Mouse (Mus musculus) midbrain, embryonic 15.5 days (tissue): ENCODE data around the gene Mettl7b. TPM values are rescaled to one million over a fixed set of nuclear protein-coding genes. Genes with fewer than 3 reads are reported as not detected.

Experiments used
- ATAC-seq: fragments of 200-750 bp; cut with Nextera tagmentation; replicated peaks from 2 replicates; pipeline ENCODE4 v1.8.0; 2017; ENCODE audit warnings: moderate TSS enrichment
- H3K27ac ChIP-seq: fragments of 300-500 bp; sonication (generic); 2 replicates; pipeline ENCODE4 v1.5.1; 2015; ENCODE audit warnings: mild to moderate bottlenecking, inconsistent platforms
- H3K27me3 ChIP-seq: fragments of 300-500 bp; sonication (generic); replicated peaks from 2 replicates; pipeline ENCODE4 v1.6.1; 2015; ENCODE audit warnings: inconsistent platforms
- H3K36me3 ChIP-seq: fragments of 300-500 bp; sonication (generic); replicated peaks from 2 replicates; pipeline ENCODE4 v1.6.1; 2015; ENCODE audit warnings: inconsistent platforms
- H3K4me1 ChIP-seq: fragments of 300-500 bp; sonication (generic); 2 replicates; pipeline ENCODE4 v1.6.1; 2015; ENCODE audit warnings: inconsistent platforms
- H3K4me2 ChIP-seq: fragments of 300-500 bp; sonication (generic); 2 replicates; pipeline ENCODE4 v1.6.1; 2015; ENCODE audit warnings: inconsistent platforms, mild to moderate bottlenecking, moderate library complexity
- H3K4me3 ChIP-seq: fragments of 300-500 bp; sonication (generic); 2 replicates; pipeline ENCODE4 v1.5.1; 2015; ENCODE audit warnings: mild to moderate bottlenecking, inconsistent platforms
- H3K9ac ChIP-seq: fragments of 300-500 bp; sonication (generic); 2 replicates; pipeline ENCODE4 v1.6.1; 2015; ENCODE audit warnings: mild to moderate bottlenecking, inconsistent platforms
- H3K9me3 ChIP-seq: fragments of 300-500 bp; sonication (generic); 2 replicates; pipeline ENCODE4 v1.6.1; 2016; ENCODE audit warnings: inconsistent platforms
- WGBS: fragments of 180-500 bp; shearing (Covaris S2); methylation state at CpG from one replicate; pipeline ENCODE4 v1.1.7; 2015; ENCODE audit warnings: mixed read lengths; 5-methylcytosine and 5-hydroxymethylcytosine counted together
- polyA plus RNA-seq: library from polyadenylated mRNA; unstranded; fragments of >200 nt; fragmentation: Nextera tagmentation; extraction: Ambion mirVana; gene quantifications from 2 replicates; pipeline ENCODE4 v1.2.1, GENCODE M21; 2015

Gene Mettl7b
- polyA plus RNA-seq, 1 experiment from 2014 or later = not detected

DNA sequence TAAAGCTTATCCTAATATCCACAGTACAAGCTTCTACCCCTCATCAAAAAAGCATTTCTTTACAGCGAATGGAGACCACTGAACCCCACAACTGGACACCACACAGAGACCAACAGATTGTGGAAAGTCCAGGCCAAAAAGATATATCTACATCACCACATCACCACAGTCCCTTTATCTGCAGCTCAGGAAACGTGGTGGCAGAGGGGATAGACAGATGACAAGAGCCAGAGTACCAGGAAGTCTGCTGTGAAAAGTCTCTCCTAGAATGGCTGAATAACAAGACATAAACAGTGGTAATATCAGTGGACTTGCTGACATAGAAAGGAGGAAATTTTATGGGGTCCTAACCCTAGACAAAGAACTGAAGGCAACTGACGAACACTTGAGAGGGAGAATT lies 15.6 kb upstream of the Mettl7b start:
- Histone ChIP-seq H3K9ac (no peak overlapping the region), H3K27ac (no peak overlapping the region), H3K27me3 (no peaks in the 10 kb centered on the region), H3K9me3 (no peaks in the 10 kb centered on the region), H3K4me2 (no peak overlapping the region), H3K4me1 (no peaks in the 10 kb centered on the region), H3K36me3 (no peaks in the 10 kb centered on the region), H3K4me3 (no peak overlapping the region)
- no peak for ATAC-seq
- WGBS = 58% methylated on average over 3 of the region's 3 CpGs

DNA sequence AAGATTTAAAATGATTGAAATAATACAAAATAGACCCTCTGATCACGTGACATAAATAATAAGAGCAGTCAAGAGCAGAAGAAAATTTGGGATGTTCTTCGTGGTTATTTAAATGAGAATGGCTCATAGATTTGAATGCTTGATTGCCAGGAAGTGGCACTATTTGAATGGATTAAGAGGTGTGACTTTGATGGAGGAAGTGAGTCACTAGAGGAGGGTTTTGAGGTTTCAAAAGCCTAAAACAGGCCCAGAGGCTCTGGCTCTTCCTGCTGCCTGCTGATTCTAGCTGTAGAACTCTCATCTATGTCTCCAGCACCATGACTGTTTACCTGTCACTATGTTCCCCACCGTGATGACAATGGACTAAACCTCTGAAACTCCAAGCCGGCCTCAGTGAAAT lies 12.1 kb upstream of the Mettl7b start:
- WGBS = 75% methylated on average over 4 of the region's 4 CpGs
- no peak for ATAC-seq
- H3K9me3 ChIP-seq = no peaks in the 10 kb centered on the region
- H3K27ac ChIP-seq = no peak overlapping the region
- H3K9ac ChIP-seq = no peak overlapping the region
- no peak overlapping the region for H3K4me2 ChIP-seq
- no peak overlapping the region for H3K4me3 ChIP-seq
- no peaks in the 10 kb centered on the region for H3K4me1 ChIP-seq
- no peaks in the 10 kb centered on the region for H3K36me3 ChIP-seq
- H3K27me3 ChIP-seq = no peaks in the 10 kb centered on the region

DNA sequence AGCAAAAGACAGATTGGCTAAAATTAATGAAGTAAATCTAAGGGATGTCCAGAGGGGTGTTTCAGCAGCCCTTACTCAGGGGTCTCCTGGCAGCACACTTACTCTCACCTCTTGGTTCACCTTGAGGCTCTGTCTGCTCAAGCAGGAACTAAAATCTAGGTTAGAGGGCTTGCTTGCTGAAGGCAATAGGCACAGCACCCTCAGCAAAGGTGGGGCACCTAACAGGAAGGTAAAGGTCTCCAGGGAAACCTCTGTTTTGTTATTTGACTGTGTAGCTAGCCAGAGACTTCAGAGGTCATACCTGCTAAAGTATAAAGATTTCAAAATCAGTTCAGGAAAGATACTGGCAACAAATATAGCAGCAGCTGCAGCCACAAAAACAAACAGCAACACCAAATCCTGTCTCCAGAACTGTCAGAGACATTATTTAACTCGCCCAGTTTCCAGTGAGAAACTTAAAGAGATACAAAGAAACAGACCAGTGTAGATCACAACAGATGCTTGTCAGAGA lies 10.0 kb upstream of the Mettl7b start:
- no peak for ATAC-seq
- H3K4me2 ChIP-seq = no peak overlapping the region
- no peak overlapping the region for H3K4me3 ChIP-seq
- H3K9me3 ChIP-seq = no peaks in the 10 kb centered on the region
- no peak overlapping the region for H3K27ac ChIP-seq
- no peak overlapping the region for H3K9ac ChIP-seq
- H3K27me3 ChIP-seq = no peaks in the 10 kb centered on the region
- H3K4me1 ChIP-seq = no peaks in the 10 kb centered on the region
- WGBS = 44% methylated on average over 1 of the region's 1 CpGs
- H3K36me3 ChIP-seq = no peaks in the 10 kb centered on the region

DNA sequence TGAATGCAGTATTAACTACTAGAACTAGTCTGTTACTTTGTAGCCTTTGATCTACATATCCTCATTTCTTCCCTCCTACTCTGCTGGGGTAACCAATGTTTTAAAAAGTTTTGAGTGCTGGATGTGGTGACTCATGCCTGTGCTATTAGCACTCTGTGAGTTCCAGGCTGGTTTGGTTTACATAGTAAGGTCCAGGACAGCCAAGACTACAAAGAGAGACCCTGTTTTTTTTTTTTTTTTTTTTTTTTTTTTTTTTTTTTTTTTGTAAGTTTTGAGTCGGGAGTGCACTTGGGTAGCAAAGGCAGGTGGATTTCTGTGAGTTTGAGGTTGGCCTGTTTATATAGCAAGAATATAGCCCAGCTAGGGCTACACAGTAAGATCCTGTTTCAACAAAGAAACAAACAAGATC lies 7.6 kb upstream of the Mettl7b start:
- H3K27me3 ChIP-seq = no peaks in the 10 kb centered on the region
- H3K4me1 ChIP-seq = no peaks in the 10 kb centered on the region
- no peak overlapping the region for H3K9ac ChIP-seq
- H3K4me3 ChIP-seq = no peak overlapping the region
- H3K27ac ChIP-seq = no peak overlapping the region
- H3K36me3 ChIP-seq = no peaks in the 10 kb centered on the region
- H3K4me2 ChIP-seq = no peak overlapping the region
- WGBS = 63% methylated on average over 1 of the region's 1 CpGs
- H3K9me3 ChIP-seq = no peaks in the 10 kb centered on the region
- ATAC-seq = no peak

DNA sequence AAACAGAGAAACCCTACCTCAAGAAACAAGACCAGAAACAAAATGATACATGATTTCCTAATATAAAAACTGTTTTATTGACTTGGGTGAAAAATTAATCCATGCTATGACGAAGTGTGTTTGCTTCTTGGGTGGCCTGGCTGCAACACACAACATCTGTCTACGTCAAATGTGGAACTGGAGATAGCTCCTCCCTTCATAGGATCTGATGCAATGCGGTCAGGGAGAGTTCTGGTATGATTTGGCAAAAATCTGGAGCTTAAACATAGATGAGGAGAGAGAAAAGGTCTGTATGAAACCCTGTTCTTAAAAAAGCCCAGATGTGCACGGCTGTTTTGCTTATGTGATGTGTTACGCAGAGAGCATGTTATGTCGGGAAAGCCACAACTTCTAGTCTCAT lies 5.1 kb upstream of the Mettl7b start:
- Histone ChIP-seq H3K9ac (no peak overlapping the region), H3K27me3 (no peaks in the 10 kb centered on the region), H3K4me1 (no peaks in the 10 kb centered on the region), H3K4me3 (no peak overlapping the region), H3K9me3 (no peaks in the 10 kb centered on the region), H3K36me3 (no peaks in the 10 kb centered on the region), H3K4me2 (no peak overlapping the region), H3K27ac (no peak overlapping the region)
- 92% methylated on average over 6 of the region's 6 CpGs for WGBS
- no peak for ATAC-seq

DNA sequence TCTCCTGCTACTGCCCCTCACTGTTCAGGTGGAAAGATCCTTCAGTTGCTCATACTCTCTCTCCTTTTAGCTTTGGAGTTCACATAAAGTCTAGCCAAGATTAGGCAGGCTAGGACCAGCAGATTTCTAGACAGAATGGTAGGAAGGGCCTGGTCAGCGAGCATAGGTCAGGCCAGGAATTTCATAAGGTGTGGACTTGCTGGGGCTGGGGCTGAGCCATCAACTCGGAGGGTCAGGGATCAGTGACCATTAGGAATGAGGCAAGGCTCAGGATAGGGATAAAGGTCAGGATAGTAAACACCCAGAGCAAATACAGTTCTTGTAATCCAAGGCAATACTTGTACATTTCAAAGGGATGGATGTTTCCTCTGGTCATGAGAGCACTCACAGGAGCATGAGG lies 4.2 kb upstream of the Mettl7b start:
- Histone ChIP-seq H3K9ac (no peak overlapping the region), H3K36me3 (no peaks in the 10 kb centered on the region), H3K4me3 (no peak overlapping the region), H3K27ac (no peak overlapping the region), H3K27me3 (no peaks in the 10 kb centered on the region), H3K4me2 (no peak overlapping the region), H3K9me3 (no peaks in the 10 kb centered on the region), H3K4me1 (no peaks in the 10 kb centered on the region)
- ATAC-seq = no peak
- 84% methylated on average over 2 of the region's 2 CpGs for WGBS

DNA sequence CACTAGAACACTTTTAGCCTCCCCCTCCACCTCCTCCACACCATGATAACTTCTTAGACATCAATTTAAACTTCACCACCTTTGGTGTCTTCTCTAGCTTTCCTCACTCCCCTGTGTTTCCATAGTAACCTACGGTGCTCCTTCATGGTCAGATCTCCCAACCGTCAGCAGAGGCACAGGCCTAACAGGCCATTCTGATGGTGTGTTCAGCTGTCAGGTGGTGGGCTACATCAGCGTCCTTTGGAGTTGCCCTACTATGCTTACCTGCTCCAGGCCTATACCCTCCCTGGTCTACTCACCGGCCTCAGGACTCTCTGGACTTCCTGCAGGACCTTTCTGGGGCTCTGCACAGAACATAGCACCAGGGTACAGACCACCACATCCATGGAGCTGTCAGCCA lies 646 bp downstream of the Mettl7b start:
- H3K4me3 ChIP-seq = no peak overlapping the region
- no peaks in the 10 kb centered on the region for H3K36me3 ChIP-seq
- no peaks in the 10 kb centered on the region for H3K9me3 ChIP-seq
- H3K27ac ChIP-seq = no peak overlapping the region
- ATAC-seq = no peak; the same call in 1 of the 2 replicates
- no peak overlapping the region for H3K9ac ChIP-seq
- WGBS = 70% methylated on average over 4 of the region's 4 CpGs
- no peak overlapping the region for H3K4me2 ChIP-seq
- H3K4me1 ChIP-seq = no peaks in the 10 kb centered on the region
- no peaks in the 10 kb centered on the region for H3K27me3 ChIP-seq

DNA sequence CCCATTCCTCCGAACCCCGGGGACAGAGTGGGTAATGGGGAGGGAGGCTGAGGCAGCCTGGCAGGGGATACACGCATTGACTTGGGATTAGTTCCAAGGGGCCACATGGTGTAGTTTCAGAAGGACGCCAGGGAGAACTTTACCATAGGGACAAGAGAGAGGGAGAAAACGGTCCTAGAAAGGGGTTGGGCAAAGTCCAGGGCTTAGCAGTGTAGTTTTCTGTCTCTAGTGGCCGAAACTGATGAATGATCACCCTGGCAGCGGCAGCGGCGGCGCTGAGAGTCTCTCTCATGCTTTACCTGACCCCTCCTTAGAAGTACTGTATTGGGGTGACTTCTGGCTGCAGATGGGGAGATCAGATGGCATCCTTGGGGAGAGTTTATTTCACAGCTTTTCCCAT lies 2.4 kb downstream of the Mettl7b start:
- WGBS = 81% methylated on average over 10 of the region's 10 CpGs
- no peak for ATAC-seq
- Histone ChIP-seq H3K27ac (no peak overlapping the region), H3K4me3 (no peak overlapping the region), H3K4me2 (no peak overlapping the region), H3K9me3 (no peaks in the 10 kb centered on the region), H3K36me3 (no peaks in the 10 kb centered on the region), H3K27me3 (no peaks in the 10 kb centered on the region), H3K4me1 (no peaks in the 10 kb centered on the region), H3K9ac (no peak overlapping the region)

DNA sequence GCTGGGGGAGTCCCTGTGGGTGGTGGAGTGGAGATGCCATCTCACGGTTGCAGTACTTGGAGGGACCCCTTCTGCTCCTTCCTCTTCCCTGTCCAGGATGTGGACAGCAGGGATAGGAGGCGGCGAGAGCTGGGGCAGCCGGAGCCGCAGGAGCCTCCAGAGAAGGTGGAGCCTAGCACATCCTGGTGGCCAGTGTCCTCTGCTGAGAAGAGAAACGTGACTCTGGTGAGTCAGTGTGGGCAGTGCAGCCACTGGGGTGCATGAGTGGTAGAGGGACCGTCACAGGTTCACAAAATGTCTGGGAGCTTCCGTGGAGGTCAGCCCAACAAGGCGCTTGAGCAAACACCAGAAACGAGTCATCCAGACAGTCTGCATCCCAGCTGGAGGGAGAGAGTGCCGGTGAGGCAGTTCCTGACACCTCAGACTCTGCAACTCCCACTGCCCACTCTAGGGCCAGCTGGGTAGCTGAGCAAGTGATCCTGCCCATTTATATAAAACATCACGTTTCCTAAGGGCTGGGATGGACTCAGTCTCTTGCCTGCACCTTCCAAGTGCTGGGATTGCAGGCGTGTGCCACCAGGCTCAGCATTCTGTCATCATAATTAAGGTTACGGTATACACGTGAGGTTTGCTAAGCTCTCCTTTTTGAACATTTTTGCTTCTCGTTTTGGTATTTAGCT lies 10.4 kb downstream of the Mettl7b start:
- Histone ChIP-seq H3K4me2 (no peak overlapping the region), H3K27me3 (no peaks in the 10 kb centered on the region), H3K4me1 (no peaks in the 10 kb centered on the region), H3K4me3 (no peak overlapping the region), H3K9ac (no peak overlapping the region), H3K9me3 (no peaks in the 10 kb centered on the region), H3K27ac (no peak overlapping the region), H3K36me3 (no peaks in the 10 kb centered on the region)
- no peak for ATAC-seq
- WGBS = 76% methylated on average over 16 of the region's 16 CpGs

DNA sequence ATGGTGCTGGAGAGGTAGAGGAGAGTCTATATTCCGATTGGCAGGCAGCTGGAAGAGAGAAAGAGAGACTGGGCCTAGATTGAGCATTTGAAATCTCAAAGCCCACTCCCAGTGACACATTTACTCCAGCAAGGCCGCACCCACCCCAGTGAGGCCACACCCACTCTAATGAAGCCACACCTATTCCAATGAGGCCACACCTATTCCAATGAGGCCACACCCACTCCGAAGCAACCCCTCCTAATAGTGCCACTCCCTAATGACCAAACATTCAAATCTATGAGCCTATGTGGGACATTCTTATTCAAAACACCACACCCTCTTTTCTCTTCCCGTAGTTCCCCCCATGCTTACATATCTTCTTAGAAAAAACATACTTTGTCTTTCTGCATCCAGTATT lies 13.3 kb downstream of the Mettl7b start:
- ATAC-seq = no peak
- Histone ChIP-seq H3K4me1 (no peaks in the 10 kb centered on the region), H3K27me3 (no peaks in the 10 kb centered on the region), H3K4me2 (no peak overlapping the region), H3K9ac (no peak overlapping the region), H3K9me3 (no peaks in the 10 kb centered on the region), H3K4me3 (no peak overlapping the region), H3K36me3 (no peaks in the 10 kb centered on the region), H3K27ac (no peak overlapping the region)
- 91% methylated on average over 4 of the region's 4 CpGs for WGBS

DNA sequence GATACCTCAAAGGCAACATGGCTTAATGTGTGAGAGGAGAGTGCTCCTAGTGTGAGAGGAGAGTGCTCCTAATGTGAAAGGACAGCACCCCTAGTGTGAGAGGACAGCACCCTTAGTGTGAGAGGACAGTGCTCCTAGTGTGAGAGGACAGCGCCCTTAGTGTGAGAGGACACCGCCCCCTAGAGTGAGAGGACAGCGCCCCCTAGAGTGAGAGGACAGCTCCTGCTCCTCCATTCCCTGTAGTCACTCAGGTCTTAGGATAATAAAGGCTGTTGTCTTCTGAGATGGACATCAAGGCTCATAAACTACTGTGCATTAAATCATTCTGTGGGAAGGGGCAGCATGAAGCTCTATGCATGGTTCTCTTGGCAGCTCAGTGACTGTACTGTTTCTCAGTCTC lies 15.1 kb downstream of the Mettl7b start:
- Histone ChIP-seq H3K27me3 (no peaks in the 10 kb centered on the region), H3K36me3 (no peaks in the 10 kb centered on the region), H3K27ac (no peak overlapping the region), H3K4me2 (no peak overlapping the region), H3K4me1 (no peaks in the 10 kb centered on the region), H3K9ac (no peak overlapping the region), H3K4me3 (no peak overlapping the region), H3K9me3 (no peaks in the 10 kb centered on the region)
- no peak for ATAC-seq
- WGBS = 16% methylated on average over 3 of the region's 3 CpGs

DNA sequence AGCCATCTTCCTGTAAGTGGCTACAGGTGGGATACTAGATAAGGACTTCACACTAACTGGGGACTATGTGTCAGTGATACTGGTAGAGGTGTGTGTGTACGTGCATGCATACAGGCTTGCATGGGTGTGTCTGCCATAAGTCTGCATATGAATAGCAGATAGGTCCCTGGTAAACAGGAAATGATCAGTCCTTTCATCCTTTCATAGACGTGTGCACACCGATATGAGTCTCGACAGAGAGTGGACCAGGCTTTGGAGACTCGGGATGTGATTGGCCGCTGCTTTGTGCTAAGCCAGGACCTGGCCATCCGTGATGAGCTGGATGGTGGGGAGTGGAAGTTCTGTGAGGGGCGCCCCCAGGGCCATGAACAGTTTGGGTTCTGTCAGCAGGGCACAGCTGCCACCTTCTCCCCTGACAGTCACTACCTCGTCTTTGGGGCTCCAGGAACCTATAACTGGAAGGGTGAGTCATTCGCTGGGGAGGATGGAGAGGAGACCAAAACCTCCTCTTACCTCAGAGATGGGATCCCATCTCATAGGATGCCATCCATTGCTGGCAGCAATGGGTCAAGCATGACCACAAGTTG lies 20.2 kb downstream of the Mettl7b start:
- no peak overlapping the region for H3K4me3 ChIP-seq
- H3K36me3 ChIP-seq = no peaks in the 10 kb centered on the region
- H3K27me3 ChIP-seq = peaks cover 9% of the 10 kb centered on the region
- no peak for ATAC-seq
- no peak overlapping the region for H3K4me2 ChIP-seq
- H3K9ac ChIP-seq = no peak overlapping the region
- H3K27ac ChIP-seq = no peak overlapping the region
- WGBS = 84% methylated on average over 10 of the region's 10 CpGs
- H3K4me1 ChIP-seq = no peaks in the 10 kb centered on the region
- H3K9me3 ChIP-seq = no peaks in the 10 kb centered on the region

DNA sequence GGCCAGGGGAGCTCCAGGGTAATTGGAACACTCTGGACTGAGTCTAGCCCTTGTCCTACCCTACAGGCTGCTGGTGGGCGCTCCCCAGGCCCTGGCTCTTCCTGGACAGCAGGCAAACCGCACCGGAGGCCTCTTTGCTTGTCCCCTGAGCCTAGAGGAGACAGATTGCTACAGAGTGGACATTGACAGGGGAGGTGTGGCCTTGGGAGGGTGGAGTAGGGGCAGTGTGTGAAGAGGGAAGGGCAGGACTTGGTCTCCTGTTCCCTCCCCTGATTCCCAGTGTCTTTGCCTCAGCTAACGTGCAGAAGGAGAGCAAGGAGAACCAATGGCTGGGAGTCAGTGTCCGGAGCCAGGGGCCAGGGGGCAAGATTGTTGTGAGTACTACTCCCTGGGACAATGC lies 21.8 kb downstream of the Mettl7b start:
- ATAC-seq = no peak
- no peak overlapping the region for H3K9ac ChIP-seq
- no peaks in the 10 kb centered on the region for H3K36me3 ChIP-seq
- H3K4me3 ChIP-seq = no peak overlapping the region
- H3K9me3 ChIP-seq = no peaks in the 10 kb centered on the region
- no peak overlapping the region for H3K4me2 ChIP-seq
- WGBS = 71% methylated on average over 5 of the region's 5 CpGs
- H3K27ac ChIP-seq = no peak overlapping the region
- peaks cover 22% of the 10 kb centered on the region for H3K27me3 ChIP-seq
- H3K4me1 ChIP-seq = peaks cover 1% of the 10 kb centered on the region
